Mouse (Mus musculus) hindbrain, embryonic 12.5 days (tissue): ENCODE results near the gene Uqcrc2. TPM values are rescaled to one million over a fixed set of nuclear protein-coding genes. Genes with fewer than 3 reads are reported as not detected.
A peak's percentile ranks its signal among the peaks of the same experiment; 100 is the strongest.

ENCODE experiments used
- ATAC-seq: fragments of 200-750 bp; cut with Nextera tagmentation; 2 replicates; pipeline ENCODE4 v1.8.0; 2017; ENCODE audit warnings: moderate TSS enrichment; ENCODE audit not compliant: low FRiP score
- H3K27ac ChIP-seq: fragments of 300-500 bp; sonication (generic); 2 replicates; pipeline ENCODE4 v1.5.1; 2016; ENCODE audit warnings: mild to moderate bottlenecking
- H3K27me3 ChIP-seq: fragments of 300-500 bp; sonication (generic); 2 replicates; pipeline ENCODE4 v1.6.1; 2016; ENCODE audit warnings: mild to moderate bottlenecking
- H3K36me3 ChIP-seq: fragments of 300-500 bp; sonication (generic); 2 replicates; pipeline ENCODE4 v1.6.1; 2016; ENCODE audit warnings: mild to moderate bottlenecking
- H3K4me1 ChIP-seq: fragments of 300-500 bp; sonication (generic); 2 replicates; pipeline ENCODE4 v1.6.1; 2016
- H3K4me2 ChIP-seq: fragments of 300-500 bp; sonication (generic); replicated peaks from 2 replicates; pipeline ENCODE4 v1.6.1; 2016; ENCODE audit warnings: mild to moderate bottlenecking
- H3K4me3 ChIP-seq: fragments of 300-500 bp; sonication (generic); 2 replicates; pipeline ENCODE4 v1.5.1; 2016; ENCODE audit warnings: mild to moderate bottlenecking
- H3K9ac ChIP-seq: fragments of 300-500 bp; sonication (generic); 2 replicates; pipeline ENCODE4 v1.6.1; 2016; ENCODE audit warnings: mild to moderate bottlenecking, moderate library complexity
- H3K9me3 ChIP-seq: fragments of 300-500 bp; sonication (generic); replicated peaks from 2 replicates; pipeline ENCODE4 v1.6.1; 2016; ENCODE audit warnings: mild to moderate bottlenecking
- WGBS: fragments of 180-500 bp; shearing (Covaris S2); methylation state at CpG from one replicate; pipeline ENCODE4 v1.1.7; 2016; 5-methylcytosine and 5-hydroxymethylcytosine counted together
- polyA plus RNA-seq: library from polyadenylated mRNA; unstranded; fragments of >200 nt; fragmentation: Nextera tagmentation; extraction: Ambion mirVana; gene quantifications from 2 replicates; pipeline ENCODE4 v1.2.1, GENCODE M21; 2016

Uqcrc2 gene
- polyA plus RNA-seq, 1 experiment from 2014 or later = 162 TPM

GRCm38 (mm10) chr7:120662079-120662478 is 27.1 kb downstream of the Uqcrc2 start:
- ATAC-seq = no peak
- H3K9ac ChIP-seq = no peak overlapping the region
- H3K9me3 ChIP-seq = no peaks in the 10 kb centered on the region
- H3K27me3 ChIP-seq = no peaks in the 10 kb centered on the region
- no peak overlapping the region for H3K4me2 ChIP-seq
- no peaks in the 10 kb centered on the region for H3K4me1 ChIP-seq
- H3K27ac ChIP-seq = no peak overlapping the region
- no peak overlapping the region for H3K4me3 ChIP-seq
- WGBS = 97% methylated on average over 4 of the region's 4 CpGs
- H3K36me3 ChIP-seq = peaks cover 30% of the 10 kb centered on the region

- no peaks in the 10 kb centered on the region for H3K4me1 ChIP-seq
- H3K36me3 ChIP-seq = no peaks in the 10 kb centered on the region
- H3K4me2 ChIP-seq = no peak within 1 kb of the TSS
- H3K27me3 ChIP-seq = no peaks in the 10 kb centered on the region
- WGBS = 26% methylated on average over 14 of the region's 14 CpGs
- H3K27ac ChIP-seq = no peak within 1 kb of the TSS
- H3K9ac ChIP-seq = no peak within 1 kb of the TSS
- no peaks in the 10 kb centered on the region for H3K9me3 ChIP-seq
- no peak; the same call in 1 of the 2 replicates for ATAC-seq
- H3K4me3 ChIP-seq = no peak within 1 kb of the TSS
Observed at GRCm38 (mm10) chr7:120670153-120670875, 35.3 kb downstream of the Uqcrc2 start, which contains the start of gene Pdzd9. TSS of gene Pdzd9 (minus strand) at chr7:120670343.

- H3K4me3 ChIP-seq = no peak overlapping the region
- H3K36me3 ChIP-seq = no peaks in the 10 kb centered on the region
- H3K27me3 ChIP-seq = no peaks in the 10 kb centered on the region
- 68% methylated on average over 2 of the region's 2 CpGs for WGBS
- no peak overlapping the region for H3K9ac ChIP-seq
- no peak overlapping the region for H3K27ac ChIP-seq
- H3K4me1 ChIP-seq = peaks cover under 1% of the 10 kb centered on the region
- H3K9me3 ChIP-seq = no peaks in the 10 kb centered on the region
- H3K4me2 ChIP-seq = no peak overlapping the region
- no peak for ATAC-seq
Observed at GRCm38 (mm10) chr7:120671271-120671670, 36.3 kb downstream of the Uqcrc2 start.

- no peaks in the 10 kb centered on the region for H3K9me3 ChIP-seq
- ATAC-seq = peak; percentile 98
- peak within 1 kb of the TSS; percentile 87 for H3K27ac ChIP-seq
- under 1% methylated on average over 37 of the region's 44 CpGs for WGBS
- H3K36me3 ChIP-seq = no peaks in the 10 kb centered on the region
- peak within 1 kb of the TSS; percentile 89 for H3K4me3 ChIP-seq
- no peaks in the 10 kb centered on the region for H3K27me3 ChIP-seq
- peaks cover 25% of the 10 kb centered on the region for H3K4me1 ChIP-seq
- H3K9ac ChIP-seq = peak within 1 kb of the TSS; percentile 94
- H3K4me2 ChIP-seq = peak within 1 kb of the TSS; percentile 70
Observed at GRCm38 (mm10) chr7:120677001-120677643, 42.1 kb downstream of the Uqcrc2 start, which contains the start of gene Mosmo. TSS of gene Mosmo (plus strand) at chr7:120677618.

- no peaks in the 10 kb centered on the region for H3K9me3 ChIP-seq
- H3K36me3 ChIP-seq = no peaks in the 10 kb centered on the region
- H3K27ac ChIP-seq = peak overlapping the region; percentile 72
- WGBS = 3% methylated on average over 42 of the region's 42 CpGs
- peak overlapping the region; percentile 89 for H3K4me3 ChIP-seq
- peak overlapping the region; percentile 94 for H3K9ac ChIP-seq
- peak; percentile 84 for ATAC-seq
- H3K4me1 ChIP-seq = peaks cover 25% of the 10 kb centered on the region
- H3K27me3 ChIP-seq = no peaks in the 10 kb centered on the region
- peak overlapping the region; percentile 70 for H3K4me2 ChIP-seq
Observed at GRCm38 (mm10) chr7:120677764-120678531, 43.0 kb downstream of the Uqcrc2 start.

- WGBS = 67% methylated on average over 8 of the region's 8 CpGs
Observed at GRCm38 (mm10) chr7:120679023-120679422, 44.0 kb downstream of the Uqcrc2 start.

GRCm38 (mm10) chr7:120682002-120682401 is 47.0 kb downstream of the Uqcrc2 start:
- Histone ChIP-seq H3K4me3 (no peak overlapping the region), H3K9ac (no peak overlapping the region), H3K4me2 (no peak overlapping the region), H3K4me1 (peaks cover 18% of the 10 kb centered on the region), H3K9me3 (no peaks in the 10 kb centered on the region), H3K27me3 (no peaks in the 10 kb centered on the region), H3K27ac (no peak overlapping the region), H3K36me3 (no peaks in the 10 kb centered on the region)
- 84% methylated on average over 4 of the region's 4 CpGs for WGBS
- ATAC-seq = no peak

More at GRCm38 (mm10) chr7:120679023-120679422, 44.0 kb downstream of the Uqcrc2 start:
- Histone ChIP-seq H3K9ac (0 out of 2 replicates have a peak overlapping the region, but pooled peaks have one; percentile 23), H3K36me3 (no peaks in the 10 kb centered on the region), H3K27me3 (no peaks in the 10 kb centered on the region), H3K4me2 (peak overlapping the region; percentile 70), H3K4me1 (peaks cover 25% of the 10 kb centered on the region), H3K27ac (no peak overlapping the region), H3K4me3 (peak overlapping the region; percentile 89; the same call in 1 of the 2 replicates), H3K9me3 (no peaks in the 10 kb centered on the region)
- no peak for ATAC-seq

GRCm38 (mm10) chr7:120684731-120685161 is 49.8 kb downstream of the Uqcrc2 start:
- Histone ChIP-seq H3K27ac (no peak overlapping the region), H3K9ac (no peak overlapping the region), H3K9me3 (no peaks in the 10 kb centered on the region), H3K36me3 (no peaks in the 10 kb centered on the region), H3K4me3 (no peak overlapping the region), H3K27me3 (no peaks in the 10 kb centered on the region), H3K4me1 (no peaks in the 10 kb centered on the region), H3K4me2 (no peak overlapping the region)
- 93% methylated on average over 2 of the region's 2 CpGs for WGBS
- ATAC-seq = no peak

- no peak overlapping the region for H3K4me2 ChIP-seq
- ATAC-seq = no peak
- H3K9me3 ChIP-seq = no peaks in the 10 kb centered on the region
- no peaks in the 10 kb centered on the region for H3K27me3 ChIP-seq
- no peak overlapping the region for H3K9ac ChIP-seq
- H3K4me1 ChIP-seq = no peaks in the 10 kb centered on the region
- WGBS = 89% methylated on average over 6 of the region's 6 CpGs
- no peak overlapping the region for H3K27ac ChIP-seq
- no peak overlapping the region for H3K4me3 ChIP-seq
- no peaks in the 10 kb centered on the region for H3K36me3 ChIP-seq
Observed at GRCm38 (mm10) chr7:120685227-120685626, 50.3 kb downstream of the Uqcrc2 start.

- no peaks in the 10 kb centered on the region for H3K9me3 ChIP-seq
- 0 out of 2 replicates have a peak, but pooled peaks cover 8% of the 10 kb centered on the region for H3K36me3 ChIP-seq
- H3K4me1 ChIP-seq = 0 out of 2 replicates have a peak, but pooled peaks cover 2% of the 10 kb centered on the region
- H3K4me2 ChIP-seq = no peak overlapping the region
- H3K27me3 ChIP-seq = no peaks in the 10 kb centered on the region
- no peak for ATAC-seq
- H3K9ac ChIP-seq = no peak overlapping the region
- WGBS = 73% methylated on average over 4 of the region's 4 CpGs
- H3K27ac ChIP-seq = no peak overlapping the region
- no peak overlapping the region for H3K4me3 ChIP-seq
Observed at GRCm38 (mm10) chr7:120690634-120691033, 55.7 kb downstream of the Uqcrc2 start.

- H3K4me2 ChIP-seq = no peak overlapping the region
- H3K36me3 ChIP-seq = 0 out of 2 replicates have a peak, but pooled peaks cover 8% of the 10 kb centered on the region
- H3K4me3 ChIP-seq = no peak overlapping the region
- H3K9ac ChIP-seq = no peak overlapping the region
- ATAC-seq = no peak
- no peaks in the 10 kb centered on the region for H3K27me3 ChIP-seq
- H3K4me1 ChIP-seq = 0 out of 2 replicates have a peak, but pooled peaks cover 2% of the 10 kb centered on the region
- H3K27ac ChIP-seq = no peak overlapping the region
- no peaks in the 10 kb centered on the region for H3K9me3 ChIP-seq
- WGBS = 98% methylated on average over 5 of the region's 5 CpGs
Observed at GRCm38 (mm10) chr7:120693831-120694375, 58.9 kb downstream of the Uqcrc2 start.
